Comparison of ENCODE assay signal across 17 mouse cellular contexts in the genomic region with DNA sequence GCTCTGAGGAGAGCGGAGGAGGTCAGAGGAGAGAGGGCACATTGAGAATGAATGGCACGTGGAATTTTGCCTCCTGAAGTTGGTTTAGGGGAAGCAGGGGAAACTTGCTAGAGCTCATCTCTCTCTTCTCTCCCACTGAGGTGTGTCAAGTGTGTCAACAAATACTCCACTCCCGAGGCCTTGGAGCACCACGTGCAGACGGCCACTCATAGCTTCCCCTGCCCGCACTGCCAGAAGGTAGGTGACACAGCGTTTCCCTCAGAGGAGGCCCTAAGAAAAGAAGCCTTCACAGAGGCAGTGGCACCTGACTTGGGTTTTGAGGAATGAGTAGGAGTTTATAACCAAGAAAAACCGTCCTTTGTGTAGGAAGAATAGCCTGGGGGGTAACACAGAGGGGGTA. TPM values are rescaled to one million over a fixed set of nuclear protein-coding genes. Genes with fewer than 3 reads are reported as not detected.
"Had no signal": no experiment of that assay in that cellular context is flagged by ENCODE, and none has a peak within 500 bp of the region (broad histone marks: within the 10 kb centered on the region; RNA-seq: fewer than 3 reads in every experiment).

No protein-coding gene starts in this region.

- ATAC-seq: midbrain, embryonic 15.5 days had no signal

- H3K4me1 ChIP-seq: hindbrain, embryonic 15.5 days; limb, embryonic 13.5 days; midbrain, embryonic 15.5 days; neural tube, embryonic 13.5 days had no signal

- H3K9me3 ChIP-seq: hindbrain, embryonic 15.5 days; midbrain, embryonic 15.5 days; neural tube, embryonic 13.5 days had no signal

- H3K27ac ChIP-seq: hindbrain, embryonic 15.5 days; layer of hippocampus, adult 2 months; limb, embryonic 13.5 days; midbrain, embryonic 10.5 days; midbrain, embryonic 15.5 days; neural tube, embryonic 13.5 days had no signal

- H3K27me3 ChIP-seq: hindbrain, embryonic 15.5 days; limb, embryonic 13.5 days; midbrain, embryonic 15.5 days; neural tube, embryonic 13.5 days had no signal

- H3K4me2 ChIP-seq: hindbrain, embryonic 15.5 days; limb, embryonic 13.5 days; liver, embryonic 11.5 days; midbrain, embryonic 15.5 days; neural tube, embryonic 13.5 days had no signal

- H3K4me3 ChIP-seq: hindbrain, embryonic 15.5 days; layer of hippocampus, adult 2 months; limb, embryonic 13.5 days; midbrain, embryonic 10.5 days; midbrain, embryonic 15.5 days; neural tube, embryonic 13.5 days had no signal

- H3K9ac ChIP-seq: hindbrain, embryonic 15.5 days; limb, embryonic 13.5 days; midbrain, embryonic 15.5 days; neural tube, embryonic 13.5 days had no signal

- DNase-seq: kidney, adult 11 months; kidney, postnatal 10 days; kidney, postnatal 4 days; left cerebral cortex, postnatal 4 days; retina, postnatal 1 day; right cerebral cortex, postnatal 4 days; spleen, adult 18-20 months; thymus, adult 2 months; thymus, postnatal 36 days had no signal

RNA-seq across cellular contexts. Expression of gene 4930519P11Rik, which starts 27.9 kb away (rescaled TPM):
- polyA plus RNA-seq: liver, embryonic 11.5 days; midbrain, embryonic 10.5 days; stomach, embryonic 14.5 days had no signal
